Mouse (Mus musculus): ENCODE results near the gene Rps3a1.

DNA sequence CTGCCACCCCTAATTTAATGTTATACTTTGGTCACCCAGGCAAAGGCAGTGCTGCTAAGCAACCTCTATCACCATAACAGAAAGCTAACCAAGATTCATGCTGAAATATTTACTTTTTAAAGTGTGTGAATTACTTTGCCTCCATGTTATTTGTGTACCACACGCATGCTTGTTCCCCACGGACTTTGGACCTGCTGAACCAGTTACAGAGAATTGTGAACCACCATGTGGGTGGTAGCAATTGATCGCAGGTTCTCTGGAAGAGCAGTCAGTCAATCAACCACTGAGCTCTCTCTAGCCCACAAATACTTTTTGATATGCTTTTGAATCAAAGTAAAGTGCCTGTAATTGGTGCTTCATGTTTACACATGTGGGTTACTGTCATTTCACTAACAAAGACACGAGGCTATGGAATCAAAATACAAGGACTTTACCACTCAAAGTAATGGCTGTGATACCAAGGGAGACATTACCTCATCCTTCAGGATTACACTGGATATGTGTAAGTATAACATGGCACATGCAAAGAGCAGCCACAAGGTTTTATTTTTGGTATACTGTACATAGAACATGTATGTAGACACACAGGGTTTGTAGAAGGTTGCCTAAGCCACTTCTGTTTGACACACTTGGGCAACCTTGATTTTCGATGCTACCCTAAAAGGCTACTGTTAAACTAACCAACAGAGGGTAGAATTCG, 7.4 kb downstream of the Rps3a1 start:
- TF ChIP-seq POLR2A (IDR thresholded peaks at IDR 0.05; ENCODE audit: low read depth, low read length) (no peak), CTCF (IDR thresholded peaks at IDR 0.05; ENCODE audit: borderline replicate concordance, insufficient read depth, low read length) (no peak)
